Mouse (Mus musculus): ENCODE results near the gene Hpn.
A peak's percentile ranks its signal among the peaks of the same experiment; 100 is the strongest.

Hpn gene

GRCm38 (mm10) chr7:31115182-31115581 lies at the start of gene Hpn:
Gene Hpn (minus strand): TSS chr7:31115290.
- DNase-seq, result no peak

GRCm38 (mm10) chr7:31164748-31165147 lies 49.7 kb upstream of the Hpn start:
- DNase-seq, result no peak

GRCm38 (mm10) chr7:31163666-31164577 lies 48.8 kb upstream of the Hpn start:
- no peak for DNase-seq

- no peak for DNase-seq
Measured at GRCm38 (mm10) chr7:31162324-31162723, 47.2 kb upstream of the Hpn start.

GRCm38 (mm10) chr7:31161831-31162230 lies 46.7 kb upstream of the Hpn start:
- DNase-seq, result no peak

- DNase-seq, result no peak
Measured at GRCm38 (mm10) chr7:31161246-31161645, 46.2 kb upstream of the Hpn start.

- no peak for DNase-seq
Measured at GRCm38 (mm10) chr7:31160763-31161162, 45.7 kb upstream of the Hpn start.

GRCm38 (mm10) chr7:31156034-31156928 lies 41.2 kb upstream of the Hpn start:
- DNase-seq, result peak; percentile 15

GRCm38 (mm10) chr7:31155296-31156033 lies 40.4 kb upstream of the Hpn start, which contains the start of gene Gramd1a:
Gene Gramd1a (minus strand): TSS chr7:31155896.
- no peak for DNase-seq

- DNase-seq, result no peak
Measured at GRCm38 (mm10) chr7:31153536-31154320, 38.6 kb upstream of the Hpn start.

- peak; percentile 58 for DNase-seq
Measured at GRCm38 (mm10) chr7:31151301-31152241, 36.5 kb upstream of the Hpn start.

GRCm38 (mm10) chr7:31150566-31151300 lies 35.6 kb upstream of the Hpn start:
- peak; percentile 87 for DNase-seq

- DNase-seq, result peak; percentile 24
Measured at GRCm38 (mm10) chr7:31149751-31150565, 34.9 kb upstream of the Hpn start.

- no peak for DNase-seq
Measured at GRCm38 (mm10) chr7:31149271-31149670, 34.2 kb upstream of the Hpn start.

GRCm38 (mm10) chr7:31148756-31149155 lies 33.7 kb upstream of the Hpn start:
- peak; percentile 44 for DNase-seq

GRCm38 (mm10) chr7:31148086-31148485 lies 33.0 kb upstream of the Hpn start:
- no peak for DNase-seq

GRCm38 (mm10) chr7:31145596-31146160 lies 30.6 kb upstream of the Hpn start:
- no peak for DNase-seq

GRCm38 (mm10) chr7:31144886-31145285 lies 29.8 kb upstream of the Hpn start:
- DNase-seq, result no peak

GRCm38 (mm10) chr7:31140941-31141340 lies 25.9 kb upstream of the Hpn start:
- DNase-seq, result no peak

Measured in cerebellum, adult 8-10 months (tissue).